Mouse (Mus musculus): ENCODE data around the gene Lin7a. TPM values are rescaled to one million over a fixed set of nuclear protein-coding genes. Genes with fewer than 3 reads are reported as not detected.

Lin7a gene
- total and polyA plus RNA-seq, 3 experiments, result not detected

GRCm38 (mm10) chr10:107351696-107352485 lies 80.4 kb downstream of the Lin7a start:
- no peaks in the 10 kb centered on the region for H3K9me3 ChIP-seq (replicated peaks)
- no peaks in the 10 kb centered on the region for H3K27me3 ChIP-seq (ENCODE audit: insufficient read depth, low read length)
- H3K36me3 ChIP-seq (replicated peaks), result no peaks in the 10 kb centered on the region
- ATAC-seq (ENCODE audit: extremely low read depth, insufficient number of reproducible peaks, low FRiP score, poor library complexity, severe bottlenecking), result no peak
- no peak overlapping the region for H3K4me3 ChIP-seq (ENCODE audit: low read depth, low read length)
- DNase-seq (ENCODE audit: low spot score), result no peak
- TF ChIP-seq POLR2AphosphoS5 (IDR thresholded peaks at IDR 0.05; ENCODE audit: insufficient replicate concordance, low read depth, low read length) (no peak), GATA1 (IDR thresholded peaks at IDR 0.05; ENCODE audit: borderline replicate concordance, low read length) (no peak), GATA2 (IDR thresholded peaks at IDR 0.05; ENCODE audit: borderline replicate concordance, low read depth, low read length) (no peak), TAL1 (conservative IDR thresholded peaks at IDR 0.05; ENCODE audit: low read depth, low read length) (no peak), CTCF (IDR thresholded peaks at IDR 0.05; ENCODE audit: low read depth, low read length) (no peak)
- H3K4me1 ChIP-seq (ENCODE audit: insufficient read depth, low read depth, low read length), result no peaks in the 10 kb centered on the region

DNA sequence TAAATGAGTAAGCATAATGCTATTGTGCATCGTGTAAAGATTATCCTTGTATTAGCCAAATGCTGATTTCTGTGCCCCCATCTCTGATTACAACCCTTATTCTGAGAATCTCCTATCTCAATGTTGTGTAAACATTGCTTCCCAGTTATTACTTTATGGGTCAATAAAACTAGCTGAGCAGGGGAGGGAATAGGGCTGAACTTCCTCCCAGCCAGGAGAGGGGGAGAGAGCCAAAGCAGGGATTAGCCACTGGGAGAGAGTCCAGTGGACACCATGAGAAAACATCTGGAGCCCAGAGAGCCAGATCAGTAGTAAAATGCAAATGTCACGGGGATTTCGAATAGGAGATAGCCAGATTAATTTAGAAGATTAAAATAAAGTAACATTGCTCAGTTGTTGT lies 82.0 kb downstream of the Lin7a start:
- Histone ChIP-seq H3K4me1 (ENCODE audit: insufficient read depth, low read depth, low read length) (no peaks in the 10 kb centered on the region), H3K27me3 (ENCODE audit: insufficient read depth, low read length) (no peaks in the 10 kb centered on the region), H3K4me3 (ENCODE audit: low read depth, low read length) (no peak overlapping the region), H3K36me3 (replicated peaks) (no peaks in the 10 kb centered on the region), H3K9me3 (replicated peaks) (peaks cover 3% of the 10 kb centered on the region; the same call in 1 of the 2 replicates)
- no peak for TF ChIP-seq CTCF (IDR thresholded peaks at IDR 0.05; ENCODE audit: low read depth, low read length)
- TF ChIP-seq POLR2AphosphoS5 (IDR thresholded peaks at IDR 0.05; ENCODE audit: insufficient replicate concordance, low read depth, low read length), result no peak
- TF ChIP-seq GATA1 (IDR thresholded peaks at IDR 0.05; ENCODE audit: borderline replicate concordance, low read length), result no peak
- TF ChIP-seq GATA2 (IDR thresholded peaks at IDR 0.05; ENCODE audit: borderline replicate concordance, low read depth, low read length), result no peak
- no peak for TF ChIP-seq TAL1 (conservative IDR thresholded peaks at IDR 0.05; ENCODE audit: low read depth, low read length)
- ATAC-seq (ENCODE audit: extremely low read depth, insufficient number of reproducible peaks, low FRiP score, poor library complexity, severe bottlenecking) (no peak), DNase-seq (ENCODE audit: low spot score) (no peak)

- TF ChIP-seq GATA2 (IDR thresholded peaks at IDR 0.05; ENCODE audit: borderline replicate concordance, low read depth, low read length) (no peak), POLR2AphosphoS5 (IDR thresholded peaks at IDR 0.05; ENCODE audit: insufficient replicate concordance, low read depth, low read length) (no peak), GATA1 (IDR thresholded peaks at IDR 0.05; ENCODE audit: borderline replicate concordance, low read length) (no peak), TAL1 (conservative IDR thresholded peaks at IDR 0.05; ENCODE audit: low read depth, low read length) (no peak), CTCF (IDR thresholded peaks at IDR 0.05; ENCODE audit: low read depth, low read length) (no peak)
- H3K36me3 ChIP-seq (replicated peaks), result no peaks in the 10 kb centered on the region
- H3K27me3 ChIP-seq (ENCODE audit: insufficient read depth, low read length), result no peaks in the 10 kb centered on the region
- H3K4me1 ChIP-seq (ENCODE audit: insufficient read depth, low read depth, low read length), result no peaks in the 10 kb centered on the region
- DNase-seq (ENCODE audit: low spot score) (no peak), ATAC-seq (ENCODE audit: extremely low read depth, insufficient number of reproducible peaks, low FRiP score, poor library complexity, severe bottlenecking) (no peak)
- peaks cover 10% of the 10 kb centered on the region for H3K9me3 ChIP-seq (replicated peaks)
- H3K4me3 ChIP-seq (ENCODE audit: low read depth, low read length), result no peak overlapping the region
Observed at GRCm38 (mm10) chr10:107358443-107359040, 87.1 kb downstream of the Lin7a start.

DNA sequence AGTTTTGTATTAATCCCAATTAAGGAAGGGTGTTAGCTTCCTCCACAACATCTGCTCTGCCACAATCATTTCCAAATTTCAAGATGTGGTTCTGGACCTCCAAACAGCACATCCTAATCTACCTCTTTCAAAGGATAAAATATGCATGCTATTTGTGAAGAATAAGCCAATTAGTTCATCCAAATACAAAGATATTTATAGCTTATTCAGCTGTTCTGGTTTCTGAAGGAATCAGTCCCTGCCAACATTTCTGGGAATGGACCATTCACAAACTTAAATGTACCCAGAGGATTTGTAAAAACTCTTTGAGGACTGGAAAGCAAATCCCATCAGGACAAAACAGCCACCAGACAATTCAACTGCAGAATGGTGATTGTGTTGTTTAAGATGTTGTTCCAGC lies 87.8 kb downstream of the Lin7a start:
- TF ChIP-seq POLR2AphosphoS5 (IDR thresholded peaks at IDR 0.05; ENCODE audit: insufficient replicate concordance, low read depth, low read length) (no peak), GATA2 (IDR thresholded peaks at IDR 0.05; ENCODE audit: borderline replicate concordance, low read depth, low read length) (no peak), GATA1 (IDR thresholded peaks at IDR 0.05; ENCODE audit: borderline replicate concordance, low read length) (no peak), CTCF (IDR thresholded peaks at IDR 0.05; ENCODE audit: low read depth, low read length) (no peak), TAL1 (conservative IDR thresholded peaks at IDR 0.05; ENCODE audit: low read depth, low read length) (no peak)
- peaks cover 10% of the 10 kb centered on the region for H3K9me3 ChIP-seq (replicated peaks)
- no peaks in the 10 kb centered on the region for H3K27me3 ChIP-seq (ENCODE audit: insufficient read depth, low read length)
- no peak for ATAC-seq (ENCODE audit: extremely low read depth, insufficient number of reproducible peaks, low FRiP score, poor library complexity, severe bottlenecking)
- no peak overlapping the region for H3K4me3 ChIP-seq (ENCODE audit: low read depth, low read length)
- H3K36me3 ChIP-seq (replicated peaks), result no peaks in the 10 kb centered on the region
- no peaks in the 10 kb centered on the region for H3K4me1 ChIP-seq (ENCODE audit: insufficient read depth, low read depth, low read length)
- no peak for DNase-seq (ENCODE audit: low spot score)

DNA sequence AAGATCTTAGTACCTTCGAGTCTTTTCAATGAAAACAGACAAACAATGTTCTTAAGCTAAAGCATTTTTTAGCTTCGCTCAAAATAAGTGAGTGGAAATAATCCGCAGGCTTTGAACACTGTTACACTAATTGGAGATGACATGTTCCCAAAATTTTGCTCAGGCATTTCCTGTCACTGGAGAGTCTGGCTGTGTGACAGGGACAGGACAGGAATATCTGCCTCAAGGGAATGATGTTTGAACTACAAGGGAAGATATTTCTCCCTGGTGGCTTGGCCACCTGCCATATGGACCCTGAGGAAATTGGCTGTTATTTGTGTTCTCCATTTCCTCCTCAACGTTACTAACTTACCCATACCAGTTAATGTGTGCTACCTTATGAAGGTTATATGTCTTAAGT lies 90.1 kb downstream of the Lin7a start:
- Histone ChIP-seq H3K27me3 (ENCODE audit: insufficient read depth, low read length) (no peaks in the 10 kb centered on the region), H3K9me3 (replicated peaks) (peaks cover 15% of the 10 kb centered on the region), H3K4me1 (ENCODE audit: insufficient read depth, low read depth, low read length) (no peaks in the 10 kb centered on the region), H3K4me3 (ENCODE audit: low read depth, low read length) (no peak overlapping the region), H3K36me3 (replicated peaks) (no peaks in the 10 kb centered on the region)
- ATAC-seq (ENCODE audit: extremely low read depth, insufficient number of reproducible peaks, low FRiP score, poor library complexity, severe bottlenecking), result no peak
- TF ChIP-seq GATA2 (IDR thresholded peaks at IDR 0.05; ENCODE audit: borderline replicate concordance, low read depth, low read length), result no peak
- TF ChIP-seq TAL1 (conservative IDR thresholded peaks at IDR 0.05; ENCODE audit: low read depth, low read length), result no peak
- TF ChIP-seq GATA1 (IDR thresholded peaks at IDR 0.05; ENCODE audit: borderline replicate concordance, low read length), result no peak
- no peak for TF ChIP-seq CTCF (IDR thresholded peaks at IDR 0.05; ENCODE audit: low read depth, low read length)
- no peak for TF ChIP-seq POLR2AphosphoS5 (IDR thresholded peaks at IDR 0.05; ENCODE audit: insufficient replicate concordance, low read depth, low read length)
- no peak for DNase-seq (ENCODE audit: low spot score)

GRCm38 (mm10) chr10:107362026-107362425 lies 90.5 kb downstream of the Lin7a start:
- Histone ChIP-seq H3K9me3 (replicated peaks) (peaks cover 15% of the 10 kb centered on the region), H3K36me3 (replicated peaks) (no peaks in the 10 kb centered on the region), H3K4me3 (ENCODE audit: low read depth, low read length) (no peak overlapping the region), H3K27me3 (ENCODE audit: insufficient read depth, low read length) (no peaks in the 10 kb centered on the region), H3K4me1 (ENCODE audit: insufficient read depth, low read depth, low read length) (no peaks in the 10 kb centered on the region)
- DNase-seq (ENCODE audit: low spot score) (no peak), ATAC-seq (ENCODE audit: extremely low read depth, insufficient number of reproducible peaks, low FRiP score, poor library complexity, severe bottlenecking) (no peak)
- no peak for TF ChIP-seq TAL1 (conservative IDR thresholded peaks at IDR 0.05; ENCODE audit: low read depth, low read length)
- TF ChIP-seq GATA1 (IDR thresholded peaks at IDR 0.05; ENCODE audit: borderline replicate concordance, low read length), result no peak
- no peak for TF ChIP-seq CTCF (IDR thresholded peaks at IDR 0.05; ENCODE audit: low read depth, low read length)
- TF ChIP-seq POLR2AphosphoS5 (IDR thresholded peaks at IDR 0.05; ENCODE audit: insufficient replicate concordance, low read depth, low read length), result no peak
- TF ChIP-seq GATA2 (IDR thresholded peaks at IDR 0.05; ENCODE audit: borderline replicate concordance, low read depth, low read length), result no peak

Measured in G1E (cell line).